Mouse (Mus musculus): ENCODE results near the gene C1qa.

DNA sequence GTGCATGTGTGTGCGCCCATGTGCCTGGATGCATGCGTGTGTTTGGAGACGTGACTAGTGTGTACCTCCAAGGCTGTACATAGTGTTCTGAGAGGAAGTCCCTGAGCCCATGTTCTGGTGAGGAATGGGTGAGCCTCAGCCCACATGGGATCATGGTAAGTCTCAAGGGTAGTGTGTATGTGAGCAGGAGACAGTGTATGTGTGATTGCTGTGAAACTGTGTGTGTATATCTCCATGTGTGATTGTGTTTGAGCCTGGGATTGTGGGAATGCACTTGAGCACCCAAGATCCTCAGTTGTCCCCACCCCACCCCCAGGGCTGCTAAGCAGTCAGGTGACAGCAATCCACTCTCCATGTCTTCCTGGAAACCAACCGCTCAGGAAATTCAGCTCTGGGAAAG, 3.8 kb downstream of the C1qa start:
- TF ChIP-seq CTCF (IDR thresholded peaks at IDR 0.05; ENCODE audit: control insufficient read depth, insufficient read depth, insufficient read length) (no peak), MAX (IDR thresholded peaks at IDR 0.05) (no peak), USF1 (IDR thresholded peaks at IDR 0.05; ENCODE audit: low read depth) (no peak)

Data from C2C12 (cell line).